Mouse (Mus musculus) E14TG2a.4 (cell line): ENCODE measurements around the gene Fam45a.
"Not testable (repeated sequence)": the region's sequence is repeated elsewhere in the genome, so short reads cannot be mapped to it uniquely, and the experiment has no call there.

Experiments
- H3K27me3 ChIP-seq: 2 replicates; pipeline ENCODE4 v1.6.1; 2014; ENCODE audit warnings: low read length, control low read depth; ENCODE audit not compliant: insufficient read depth
- H3K36me3 ChIP-seq: 2 replicates; pipeline ENCODE4 v1.6.1; 2014; ENCODE audit warnings: low read length, control low read depth; ENCODE audit not compliant: insufficient read depth
- H3K4me1 ChIP-seq: replicated peaks from 2 replicates; pipeline ENCODE4 v1.6.1; 2014; ENCODE audit warnings: low read depth, low read length, control low read depth
- H3K4me3 ChIP-seq: replicated peaks from 2 replicates; pipeline ENCODE4 v1.5.1; 2014; ENCODE audit warnings: mild to moderate bottlenecking, low read length
- H3K9me3 ChIP-seq: 2 replicates; pipeline ENCODE4 v1.6.1; 2014; ENCODE audit warnings: low read length, control low read depth
- CTCF ChIP-seq: conservative IDR thresholded peaks from 2 replicates; pipeline ENCODE4 v1.5.1; 2014; ENCODE audit warnings: low read length
- NANOG ChIP-seq: IDR thresholded peaks from 2 replicates; pipeline ENCODE4 v1.6.1; 2014; ENCODE audit warnings: borderline replicate concordance, low read length, mixed read lengths
- POU5F1 ChIP-seq: IDR thresholded peaks from 2 replicates; pipeline ENCODE4 v1.6.1; 2014; ENCODE audit warnings: low read length, borderline replicate concordance

Fam45a gene

DNA sequence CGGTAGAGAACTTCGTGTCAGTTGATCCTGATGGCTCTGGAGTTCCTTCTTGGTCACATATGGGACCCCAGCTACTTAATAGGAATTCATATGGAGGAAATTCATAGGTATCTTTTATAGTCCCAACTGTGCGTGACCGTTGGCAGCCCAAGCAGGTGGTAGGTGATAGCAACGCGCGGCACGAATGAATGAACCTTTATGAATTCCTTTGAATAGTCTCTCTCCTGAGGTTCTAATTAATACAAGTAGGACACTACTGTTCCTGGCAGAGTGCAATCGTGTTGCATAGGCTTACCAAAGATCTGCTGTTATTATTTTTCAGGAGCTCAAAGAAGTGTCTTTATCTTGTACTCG lies 628 bp downstream of the Fam45a start:
- H3K36me3 ChIP-seq, result peaks cover 20% of the 10 kb centered on the region

DNA sequence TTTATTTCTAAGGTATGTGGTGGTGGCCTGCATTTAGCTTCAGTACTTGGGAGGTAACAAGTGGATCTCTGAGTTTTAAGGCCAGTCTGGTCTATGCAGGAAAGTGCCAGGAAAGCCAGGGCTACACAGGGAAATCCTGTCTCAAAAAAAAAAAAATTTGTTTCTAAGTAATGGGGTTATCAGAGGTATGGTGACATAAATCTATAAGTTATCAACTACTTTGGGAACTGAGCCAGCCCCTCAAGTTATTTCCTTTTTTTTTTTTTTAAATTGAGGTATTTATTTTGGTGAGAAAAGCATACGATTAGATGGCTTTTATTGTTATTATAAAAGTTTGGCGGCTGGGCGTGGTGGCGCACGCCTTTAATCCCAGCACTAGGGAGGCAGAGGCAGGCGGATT lies 1.7 kb downstream of the Fam45a start:
- no peaks in the 10 kb centered on the region for H3K27me3 ChIP-seq

More for the DNA sequence above, 628 bp downstream of the Fam45a start:
- Histone ChIP-seq H3K4me3 (peak overlapping the region; percentile 80), H3K9me3 (no peaks in the 10 kb centered on the region), H3K4me1 (peaks cover 16% of the 10 kb centered on the region), H3K27me3 (no peaks in the 10 kb centered on the region)
- TF ChIP-seq POU5F1 (no peak), CTCF (no peak), NANOG (no peak)

GRCm38 (mm10) chr19:60818677-60819076 lies 7.3 kb downstream of the Fam45a start:
- Histone ChIP-seq H3K27me3 (no peaks in the 10 kb centered on the region), H3K9me3 (no peaks in the 10 kb centered on the region), H3K4me1 (no peaks in the 10 kb centered on the region), H3K4me3 (no peak overlapping the region), H3K36me3 (peaks cover 60% of the 10 kb centered on the region)
- TF ChIP-seq CTCF (no peak), NANOG (no peak)

More for the DNA sequence above, 1.7 kb downstream of the Fam45a start:
- Histone ChIP-seq H3K4me1 (peaks cover 16% of the 10 kb centered on the region), H3K4me3 (no peak overlapping the region), H3K36me3 (peaks cover 27% of the 10 kb centered on the region), H3K9me3 (no peaks in the 10 kb centered on the region)
- TF ChIP-seq POU5F1 (no peak), CTCF (no peak), NANOG (no peak)

DNA sequence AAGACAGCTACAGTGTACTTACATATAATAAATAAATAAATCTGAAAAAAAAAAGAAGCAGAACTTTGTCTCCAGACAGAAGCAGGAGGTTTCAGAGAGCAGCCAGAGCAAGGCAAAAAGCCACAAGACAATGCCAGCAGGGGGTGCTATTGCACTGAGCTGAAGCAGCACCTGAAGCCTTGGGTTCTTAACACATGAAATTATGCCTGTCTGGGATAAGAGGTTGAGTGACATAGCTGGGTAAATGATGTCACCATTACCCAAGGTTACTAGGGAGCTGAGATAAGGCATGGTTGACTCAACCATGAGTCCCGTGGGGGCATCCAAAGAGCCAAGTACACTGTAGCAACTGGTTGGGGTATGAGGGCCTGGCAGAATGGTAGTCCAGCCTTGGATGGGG lies 26.4 kb downstream of the Fam45a start:
- TF ChIP-seq CTCF, result peak; percentile 50
- no peak for TF ChIP-seq NANOG
- no peak for TF ChIP-seq POU5F1
- Histone ChIP-seq H3K4me3 (no peak overlapping the region), H3K36me3 (peaks cover 47% of the 10 kb centered on the region), H3K4me1 (no peaks in the 10 kb centered on the region), H3K9me3 (no peaks in the 10 kb centered on the region), H3K27me3 (no peaks in the 10 kb centered on the region)

DNA sequence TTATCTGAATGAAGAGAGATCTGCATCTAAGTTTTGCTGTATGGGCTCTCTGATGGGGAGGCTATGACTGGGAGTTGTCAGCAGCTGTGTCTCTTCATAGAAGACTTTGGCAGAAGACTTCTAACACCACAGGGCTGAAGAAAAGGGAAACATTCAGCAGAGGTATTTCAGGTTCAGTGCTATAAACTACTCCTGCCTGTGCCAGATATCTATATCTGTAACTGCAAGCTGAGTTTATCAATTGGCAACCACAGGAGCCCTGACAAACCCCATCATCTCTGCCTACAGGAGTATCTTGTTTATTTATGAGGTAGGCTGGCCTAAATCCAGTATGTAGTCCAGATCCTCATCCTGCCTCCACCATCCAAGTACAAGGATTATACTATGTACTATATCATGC lies 31.9 kb downstream of the Fam45a start:
- TF ChIP-seq NANOG (no peak), POU5F1 (no peak), CTCF (no peak)
- Histone ChIP-seq H3K36me3 (peaks cover 17% of the 10 kb centered on the region), H3K9me3 (no peaks in the 10 kb centered on the region), H3K27me3 (no peaks in the 10 kb centered on the region), H3K4me1 (no peaks in the 10 kb centered on the region), H3K4me3 (no peak overlapping the region)

- Histone ChIP-seq H3K27me3 (no peaks in the 10 kb centered on the region), H3K4me3 (no peak overlapping the region), H3K4me1 (no peaks in the 10 kb centered on the region), H3K36me3 (0 out of 2 replicates have a peak, but pooled peaks cover 3% of the 10 kb centered on the region), H3K9me3 (no peaks in the 10 kb centered on the region)
- no peak for TF ChIP-seq CTCF
- TF ChIP-seq NANOG, result no peak
- no peak for TF ChIP-seq POU5F1
Observed at GRCm38 (mm10) chr19:60845731-60846130, 34.3 kb downstream of the Fam45a start.

- H3K9me3 ChIP-seq, result no peaks in the 10 kb centered on the region
- H3K4me3 ChIP-seq, result peak within 1 kb of the TSS; percentile 77
- no peak for TF ChIP-seq NANOG
- TF ChIP-seq POU5F1, result no peak
- TF ChIP-seq CTCF, result no peak
- H3K27me3 ChIP-seq, result no peaks in the 10 kb centered on the region
- H3K4me1 ChIP-seq, result peaks cover 16% of the 10 kb centered on the region
- peaks cover 20% of the 10 kb centered on the region for H3K36me3 ChIP-seq
Observed at GRCm38 (mm10) chr19:60860868-60861700, 49.7 kb downstream of the Fam45a start, which contains the start of gene Sfxn4. Gene Sfxn4 (minus strand): TSS chr19:60861479.

DNA sequence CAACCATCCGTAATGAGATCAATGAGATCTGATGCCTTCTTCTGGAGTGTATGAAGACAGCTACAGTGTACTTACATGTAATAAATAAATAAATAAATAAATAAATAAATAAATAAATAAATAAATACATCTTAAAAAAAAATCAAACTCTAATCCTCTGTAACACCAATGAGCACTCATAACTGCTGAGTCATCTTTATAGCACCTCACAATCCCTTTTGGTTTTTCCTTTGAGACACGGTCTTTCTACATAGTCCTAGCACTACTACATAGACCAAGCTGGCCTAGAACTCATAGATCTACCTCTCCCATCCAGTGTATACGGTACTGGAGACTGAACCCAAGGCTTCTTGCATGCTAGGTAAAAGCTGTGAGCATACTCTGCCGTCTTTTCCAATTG lies 54.8 kb downstream of the Fam45a start:
- not testable (repeated sequence) for H3K9me3 ChIP-seq, H3K4me1 ChIP-seq, H3K27me3 ChIP-seq, H3K4me3 ChIP-seq
- H3K36me3 ChIP-seq, result peaks cover 61% of the 10 kb centered on the region

GRCm38 (mm10) chr19:60870489-60870888 lies 59.1 kb downstream of the Fam45a start:
- H3K4me1 ChIP-seq, result peaks cover 16% of the 10 kb centered on the region
- no peak overlapping the region for H3K4me3 ChIP-seq
- TF ChIP-seq CTCF (peak; percentile 9; the same call in 1 of the 2 replicates), POU5F1 (no peak)
- no peaks in the 10 kb centered on the region for H3K9me3 ChIP-seq
- H3K36me3 ChIP-seq, result peaks cover 62% of the 10 kb centered on the region
- no peaks in the 10 kb centered on the region for H3K27me3 ChIP-seq
